Mouse (Mus musculus) hindbrain, embryonic 11.5 days (tissue): ENCODE data around the gene Plaur. TPM values are rescaled to one million over a fixed set of nuclear protein-coding genes. Genes with fewer than 3 reads are reported as not detected.
"Not testable (repeated sequence)": the region's sequence is repeated elsewhere in the genome, so short reads cannot be mapped to it uniquely, and the experiment has no call there.

Source experiments
- ATAC-seq: fragments of 200-750 bp; cut with Nextera tagmentation; 2 replicates; pipeline ENCODE4 v1.8.0; 2017; ENCODE audit warnings: mild to moderate bottlenecking, moderate TSS enrichment, moderate library complexity; ENCODE audit not compliant: low FRiP score
- DNase-seq: peaks from one replicate; pipeline ENCODE4 v3.0.0-alpha.2; 2015; ENCODE audit warnings: low spot score
- H3K27ac ChIP-seq: fragments of 300-500 bp; sonication (generic); 2 replicates; pipeline ENCODE4 v1.5.1; 2014; ENCODE audit warnings: mild to moderate bottlenecking, low read depth, low read length
- H3K27me3 ChIP-seq: fragments of 300-500 bp; sonication (generic); 2 replicates; pipeline ENCODE4 v1.6.1; 2014; ENCODE audit warnings: mild to moderate bottlenecking, low read length, moderate library complexity, mixed read lengths; ENCODE audit not compliant: control insufficient read depth, insufficient read depth
- H3K36me3 ChIP-seq: fragments of 300-500 bp; sonication (generic); 2 replicates; pipeline ENCODE4 v1.6.1; 2014; ENCODE audit warnings: mild to moderate bottlenecking, low read length, moderate library complexity, mixed read lengths; ENCODE audit not compliant: control insufficient read depth, insufficient read depth
- H3K4me1 ChIP-seq: fragments of 300-500 bp; sonication (generic); replicated peaks from 2 replicates; pipeline ENCODE4 v1.6.1; 2014; ENCODE audit warnings: low read length, mixed read lengths; ENCODE audit not compliant: control insufficient read depth, insufficient read depth
- H3K4me2 ChIP-seq: fragments of 300-500 bp; sonication (generic); replicated peaks from 2 replicates; pipeline ENCODE4 v1.6.1; 2014; ENCODE audit warnings: mild to moderate bottlenecking, low read depth, low read length
- H3K4me3 ChIP-seq: fragments of 300-500 bp; sonication (generic); 2 replicates; pipeline ENCODE4 v1.5.1; 2014; ENCODE audit warnings: low read depth, low read length
- H3K9ac ChIP-seq: fragments of 300-500 bp; sonication (generic); 2 replicates; pipeline ENCODE4 v1.6.1; 2014; ENCODE audit warnings: low read depth, low read length
- H3K9me3 ChIP-seq: fragments of 300-500 bp; sonication (generic); 2 replicates; pipeline ENCODE4 v1.6.1; 2016; ENCODE audit warnings: low read length; ENCODE audit not compliant: control insufficient read depth
- WGBS: fragments of 180-500 bp; shearing (Covaris S2); extraction: QIAGEN DNeasy Blood & Tissue Kit; methylation state at CpG from one replicate; pipeline ENCODE4 v1.1.7; 2014; 5-methylcytosine and 5-hydroxymethylcytosine counted together
- polyA plus RNA-seq: library from polyadenylated mRNA; unstranded; fragments of >200 nt; fragmentation: Nextera tagmentation; extraction: Ambion mirVana; gene quantifications from 2 replicates; pipeline ENCODE4 v1.2.1, GENCODE M21; 2014

The Plaur gene
- polyA plus RNA-seq, 1 experiment from 2014 or later = 1.7 TPM

DNA sequence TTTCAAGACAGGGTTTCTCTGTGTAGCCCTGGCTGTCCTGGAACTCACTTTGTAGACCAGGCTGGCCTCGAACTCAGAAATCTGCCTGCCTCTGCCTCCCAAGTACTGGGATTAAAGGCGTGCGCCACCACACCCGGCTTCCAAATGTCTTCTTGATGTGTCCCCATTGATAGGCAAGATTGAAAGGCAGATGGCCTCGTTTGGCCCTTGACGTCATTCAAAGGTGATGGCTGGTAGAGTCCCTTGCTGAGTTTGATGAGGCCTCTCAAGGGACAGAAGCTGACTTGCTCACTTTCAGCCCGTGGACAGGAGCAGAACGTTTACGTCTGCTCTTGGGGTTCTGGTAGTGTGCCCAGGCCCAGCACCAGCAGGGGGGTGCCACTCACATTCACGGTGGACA is 57.8 kb downstream of the Plaur start:
- 88% methylated on average over 10 of the region's 10 CpGs for WGBS
- not testable (repeated sequence) for H3K4me1 ChIP-seq, H3K9ac ChIP-seq, ATAC-seq, H3K9me3 ChIP-seq, H3K27me3 ChIP-seq, H3K27ac ChIP-seq, DNase-seq, H3K4me2 ChIP-seq, H3K36me3 ChIP-seq, H3K4me3 ChIP-seq

DNA sequence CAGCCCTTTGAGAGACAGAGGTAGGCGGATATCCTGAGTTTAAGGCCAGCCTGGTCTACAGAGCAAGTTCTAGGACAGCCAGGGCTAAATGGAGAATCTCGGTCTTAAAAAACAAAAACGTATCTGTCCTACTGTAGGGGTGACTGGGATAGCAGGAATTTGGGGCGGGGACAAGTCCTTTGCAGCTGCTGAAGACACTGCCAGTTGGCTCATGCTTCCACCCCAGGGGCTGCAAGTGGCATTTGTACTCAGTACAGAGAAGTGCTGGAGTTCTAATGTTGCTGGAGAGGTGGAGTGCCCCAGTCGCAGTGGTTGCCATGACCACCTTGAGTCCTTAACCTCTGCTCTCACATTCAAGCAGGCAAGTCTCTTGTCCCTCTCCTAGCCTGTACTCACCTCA is 60.5 kb downstream of the Plaur start:
- Histone ChIP-seq H3K27me3 (no peaks in the 10 kb centered on the region), H3K36me3 (no peaks in the 10 kb centered on the region), H3K9me3 (no peaks in the 10 kb centered on the region), H3K4me3 (no peak overlapping the region), H3K4me2 (no peak overlapping the region), H3K27ac (no peak overlapping the region), H3K9ac (no peak overlapping the region), H3K4me1 (no peaks in the 10 kb centered on the region)
- DNase-seq (no peak), ATAC-seq (no peak)
- 65% methylated on average over 5 of the region's 5 CpGs for WGBS

DNA sequence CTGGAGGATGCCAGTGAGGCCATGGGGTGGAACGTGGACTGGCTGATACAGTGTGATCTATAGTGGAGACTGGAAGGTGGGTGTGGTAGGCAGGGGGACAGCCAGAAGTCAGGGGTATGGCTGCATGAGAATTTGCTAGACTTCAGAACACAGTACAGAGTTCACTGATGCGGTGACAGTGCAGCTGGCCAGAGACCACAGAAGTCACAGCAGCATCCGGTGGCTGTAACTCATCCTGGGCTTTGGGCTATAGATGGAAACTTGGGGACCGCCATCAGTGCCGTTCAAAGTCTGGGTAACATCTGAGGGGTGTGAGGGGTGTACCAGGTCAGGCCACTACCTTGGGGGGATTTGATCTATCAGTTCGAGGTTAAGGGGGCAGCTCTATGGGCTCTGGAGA is 61.4 kb downstream of the Plaur start:
- H3K36me3 ChIP-seq = no peaks in the 10 kb centered on the region
- no peak overlapping the region for H3K27ac ChIP-seq
- ATAC-seq = no peak
- WGBS = 84% methylated on average over 6 of the region's 6 CpGs
- no peak overlapping the region for H3K9ac ChIP-seq
- H3K4me3 ChIP-seq = no peak overlapping the region
- no peak overlapping the region for H3K4me2 ChIP-seq
- H3K27me3 ChIP-seq = no peaks in the 10 kb centered on the region
- H3K9me3 ChIP-seq = no peaks in the 10 kb centered on the region
- H3K4me1 ChIP-seq = no peaks in the 10 kb centered on the region
- DNase-seq = no peak

DNA sequence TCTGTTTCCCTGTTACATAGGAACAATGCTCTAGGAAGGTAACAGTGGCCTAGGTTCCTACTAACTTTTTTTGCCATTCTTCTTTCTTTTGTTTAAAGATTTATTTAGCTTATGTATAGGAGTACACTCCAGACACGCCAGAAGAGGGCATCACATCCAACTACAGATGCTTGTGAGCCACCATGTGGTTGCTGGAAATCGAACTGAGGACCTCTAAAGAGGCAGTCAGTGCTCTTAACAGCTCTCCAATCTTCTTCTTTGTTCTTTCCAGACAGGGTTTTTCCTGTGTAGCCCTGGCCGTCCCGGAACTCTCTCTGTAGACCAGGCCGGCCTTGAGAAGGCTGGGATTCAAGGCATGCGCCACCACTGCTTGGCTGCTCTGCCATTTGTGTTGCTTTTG is 62.7 kb downstream of the Plaur start:
- Histone ChIP-seq H3K4me1 (no peaks in the 10 kb centered on the region), H3K4me2 (no peak overlapping the region), H3K36me3 (no peaks in the 10 kb centered on the region), H3K27me3 (no peaks in the 10 kb centered on the region), H3K9me3 (no peaks in the 10 kb centered on the region), H3K4me3 (no peak overlapping the region), H3K27ac (no peak overlapping the region), H3K9ac (no peak overlapping the region)
- ATAC-seq (no peak), DNase-seq (no peak)
- 80% methylated on average over 6 of the region's 6 CpGs for WGBS

Other genes starting within 250 kb of the Plaur start
- 4.9 and 6.1 TPM in 2 replicates for gene Zfp109, start 224.9 kb upstream of the Plaur start, polyA plus RNA-seq
- 2.2 and 3.0 TPM in 2 replicates for gene Zfp108, start 207.7 kb upstream of the Plaur start, polyA plus RNA-seq
- gene Zfp93, start 192.1 kb upstream of the Plaur start, polyA plus RNA-seq = 7.2 and 9.6 TPM in 2 replicates
- gene Zfp61, start 161.3 kb upstream of the Plaur start, polyA plus RNA-seq = 32.1 and 40.0 TPM in 2 replicates
- gene Zfp94, start 145.8 kb upstream of the Plaur start, polyA plus RNA-seq = 12.8 and 15.4 TPM in 2 replicates
- gene Tescl, start 128.5 kb upstream of the Plaur start, polyA plus RNA-seq = not detected in 2 replicates
- not detected in 2 replicates for gene Lypd5, start 113.3 kb upstream of the Plaur start, polyA plus RNA-seq
- 2.4 and 3.5 TPM in 2 replicates for gene Kcnn4, start 92.2 kb upstream of the Plaur start, polyA plus RNA-seq
- 18.4 and 21.3 TPM in 2 replicates for gene Smg9, start 62.9 kb upstream of the Plaur start, polyA plus RNA-seq
- gene Irgc1, start 10.2 kb upstream of the Plaur start, polyA plus RNA-seq = not detected in 2 replicates
- gene Cadm4, start 19.5 kb downstream of the Plaur start, polyA plus RNA-seq = 8.8 and 12.6 TPM in 2 replicates
- gene Zfp428, start 44.5 kb downstream of the Plaur start, polyA plus RNA-seq = 82.4 and 87.7 TPM in 2 replicates
- 0.59 and 0.90 TPM in 2 replicates for gene AC161166.1, start 50.0 kb downstream of the Plaur start, polyA plus RNA-seq
- gene Irgq, start 68.2 kb downstream of the Plaur start, polyA plus RNA-seq = 12.8 and 14.2 TPM in 2 replicates
- 0.28 TPM in 1 of 2 replicates, not detected in the other for gene Pinlyp, start 83.6 kb downstream of the Plaur start, polyA plus RNA-seq
- gene Xrcc1, start 83.8 kb downstream of the Plaur start, polyA plus RNA-seq = 78.0 and 94.5 TPM in 2 replicates
- 19.8 and 20.6 TPM in 2 replicates for gene Ethe1, start 125.1 kb downstream of the Plaur start, polyA plus RNA-seq
- 0.93 and 1.2 TPM in 2 replicates for gene Zfp575, start 125.2 kb downstream of the Plaur start, polyA plus RNA-seq
- 0.09 TPM in 1 of 2 replicates, not detected in the other for gene Phldb3, start 148.3 kb downstream of the Plaur start, polyA plus RNA-seq
- gene Lypd3, start 174.1 kb downstream of the Plaur start, polyA plus RNA-seq = 0.73 and 1.6 TPM in 2 replicates
- not detected in 2 replicates for gene Tex101, start 214.2 kb downstream of the Plaur start, polyA plus RNA-seq
- gene BC049730, start 246.8 kb downstream of the Plaur start, polyA plus RNA-seq = not detected in 2 replicates